ENCODE assay signal across 8 mouse cellular contexts in genomic region chr4:155803340-155804041, GRCm38 (mm10). TPM values are rescaled to one million over a fixed set of nuclear protein-coding genes. Genes with fewer than 3 reads are reported as not detected.
A peak's percentile ranks its signal among the peaks of the same experiment; 100 is the strongest.
DNase-seq lines count a peak whose midpoint lies in the region; ATAC-seq and TF ChIP-seq lines count a peak whose summit lies in the region.

No protein-coding gene starts in this region.

- H3K36me3 ChIP-seq in hindbrain, postnatal 0 days (ENCODE audit: insufficient read depth, low read length) = peaks cover 13% of the 10 kb centered on the region

- peaks cover 7% of the 10 kb centered on the region; the same call in 1 of the 2 replicates for H3K4me1 ChIP-seq in hindbrain, postnatal 0 days (ENCODE audit: insufficient read depth, low read length)

- peak overlapping the region; percentile 89 for H3K4me3 ChIP-seq in hindbrain, postnatal 0 days (ENCODE audit: low read length)
- peak overlapping the region; percentile 88 for H3K4me3 ChIP-seq in left cerebral cortex, adult 2 months

- H3K9me3 ChIP-seq in hindbrain, postnatal 0 days (ENCODE audit: low read length) = no peaks in the 10 kb centered on the region

- ATAC-seq in hindbrain, postnatal 0 days = peak; percentile 98
- ATAC-seq in megakaryocyte, adult 5-6 weeks (ENCODE audit: poor library complexity, severe bottlenecking) = peak; percentile 100

- no peaks in the 10 kb centered on the region for H3K27me3 ChIP-seq in hindbrain, postnatal 0 days (ENCODE audit: insufficient read depth, low read length)

- WGBS in hindbrain, postnatal 0 days = under 1% methylated on average over 58 of the region's 58 CpGs

- intact Hi-C loops in left cerebral cortex, adult 2 months (cut with DNase I) = loop anchor here (1.0 kb wide), 1 partner anchor 28 kb away; the partner anchor contains the start of gene Aurkaip1

- no peak; the same call in 1 of the 2 replicates for TF ChIP-seq CTCF in hindbrain, postnatal 0 days (IDR thresholded peaks at IDR 0.05; ENCODE audit: low read depth)
- TF ChIP-seq CTCF in left cerebral cortex, adult 2 months (IDR thresholded peaks at IDR 0.05) = no peak

- H3K27ac ChIP-seq in hindbrain, postnatal 0 days = peak overlapping the region; percentile 71; the same call in 1 of the 2 replicates
- peak overlapping the region; percentile 81 for H3K27ac ChIP-seq in left cerebral cortex, adult 2 months

- peak overlapping the region; percentile 64 for H3K4me2 ChIP-seq in hindbrain, postnatal 0 days (ENCODE audit: low read depth, low read length)

- peak overlapping the region; percentile 77 for H3K9ac ChIP-seq in hindbrain, postnatal 0 days (replicated peaks; ENCODE audit: low read length)

- DNase-seq in T-cell, adult 2 months (ENCODE audit: low spot score) = peak; percentile 95
- peak; percentile 96 to 99 for DNase-seq in cerebellum, postnatal 36 days
- DNase-seq in gastrocnemius, adult 18-20 months (ENCODE audit: low spot score) = peak; percentile 97
- DNase-seq in hindbrain, postnatal 0 days (ENCODE audit: low spot score) = peak; percentile 97
- peak; percentile 94 to 97 for DNase-seq in left cerebral cortex, adult 2 months (ENCODE audit: extremely low spot score in 1 of 2, low spot score in 2 of 2)
- DNase-seq in right cerebral cortex, adult 2 months (ENCODE audit: low spot score in 2 of 2) = peak; percentile 95 to 97
- peak; percentile 96 for DNase-seq in urinary bladder, postnatal 14 days (ENCODE audit: low spot score)

RNA-seq across cellular contexts. Expression of gene Mrpl20, which starts 0.8 kb away (rescaled TPM):
- 10 to 100 TPM; 50.3 to 54.0 TPM for total RNA-seq in gastrocnemius, adult 18-20 months (2021)
- total RNA-seq in hindbrain, postnatal 0 days (2014; rRNA removed) = 75.4 and 87.5 TPM in 2 replicates
- 303 and 310 TPM in 2 replicates for polyA plus RNA-seq in hindbrain, postnatal 0 days (2015; fragmentation: Nextera tagmentation; extraction: Ambion mirVana)
- 10 to 100 TPM; 82.7 to 84.8 TPM for total RNA-seq in left cerebral cortex, adult 2 months (2021)
- total RNA-seq in megakaryocyte, adult 5-6 weeks (2015) = 131 and 139 TPM in 2 replicates
- 49.5 and 50.2 TPM in 2 replicates for total RNA-seq in megakaryocyte, adult 5-6 weeks (2017)

RNA-seq across cellular contexts. Expression of gene Ccnl2, which starts 8.8 kb away (rescaled TPM):
- total RNA-seq in gastrocnemius, adult 18-20 months (2021) = 10 to 100 TPM; 15.4 to 18.3 TPM
- 57.6 and 80.2 TPM in 2 replicates for total RNA-seq in hindbrain, postnatal 0 days (2014; rRNA removed)
- polyA plus RNA-seq in hindbrain, postnatal 0 days (2015; fragmentation: Nextera tagmentation; extraction: Ambion mirVana) = 82.6 and 90.6 TPM in 2 replicates
- total RNA-seq in left cerebral cortex, adult 2 months (2021) = 10 to 100 TPM; 74.8 to 83.4 TPM
- 65.8 and 69.8 TPM in 2 replicates for total RNA-seq in megakaryocyte, adult 5-6 weeks (2015)
- 93.7 and 95.6 TPM in 2 replicates for total RNA-seq in megakaryocyte, adult 5-6 weeks (2017)

RNA-seq across cellular contexts. Expression of gene Ankrd65, which starts 13.3 kb away (rescaled TPM):
- total RNA-seq in gastrocnemius, adult 18-20 months (2021) = not detected
- not detected in 2 replicates for total RNA-seq in hindbrain, postnatal 0 days (2014; rRNA removed)
- polyA plus RNA-seq in hindbrain, postnatal 0 days (2015; fragmentation: Nextera tagmentation; extraction: Ambion mirVana) = not detected in 2 replicates
- total RNA-seq in left cerebral cortex, adult 2 months (2021) = under 1 TPM in 1 of 2 experiments, not detected in 1; 0.29 TPM
- total RNA-seq in megakaryocyte, adult 5-6 weeks (2015) = not detected in 2 replicates
- not detected in 2 replicates for total RNA-seq in megakaryocyte, adult 5-6 weeks (2017)

RNA-seq across cellular contexts. Expression of gene Tmem88b, which starts 17.8 kb away (rescaled TPM):
- under 1 TPM; 0.39 to 0.47 TPM for total RNA-seq in gastrocnemius, adult 18-20 months (2021)
- 0.86 and 2.3 TPM in 2 replicates for total RNA-seq in hindbrain, postnatal 0 days (2014; rRNA removed)
- 1.0 and 1.2 TPM in 2 replicates for polyA plus RNA-seq in hindbrain, postnatal 0 days (2015; fragmentation: Nextera tagmentation; extraction: Ambion mirVana)
- 10 to 100 TPM; 16.4 to 16.8 TPM for total RNA-seq in left cerebral cortex, adult 2 months (2021)
- 0.07 TPM in 1 of 2 replicates, not detected in the other for total RNA-seq in megakaryocyte, adult 5-6 weeks (2015)
- not detected in 2 replicates for total RNA-seq in megakaryocyte, adult 5-6 weeks (2017)

RNA-seq across cellular contexts. Expression of gene Aurkaip1, which starts 27.6 kb away (rescaled TPM):
- total RNA-seq in gastrocnemius, adult 18-20 months (2021) = 10 to 100 TPM; 79.5 to 82.6 TPM
- total RNA-seq in hindbrain, postnatal 0 days (2014; rRNA removed) = 110 and 143 TPM in 2 replicates
- 162 and 175 TPM in 2 replicates for polyA plus RNA-seq in hindbrain, postnatal 0 days (2015; fragmentation: Nextera tagmentation; extraction: Ambion mirVana)
- 100 to 1,000 TPM in 1 of 2 experiments, 10 to 100 TPM in 1; 98.5 to 101 TPM for total RNA-seq in left cerebral cortex, adult 2 months (2021)
- 99.7 and 101 TPM in 2 replicates for total RNA-seq in megakaryocyte, adult 5-6 weeks (2015)
- total RNA-seq in megakaryocyte, adult 5-6 weeks (2017) = 131 and 143 TPM in 2 replicates

Comparison
In these comparisons a context has a peak if more than half of its experiments do, and no peak if none do; other contexts are left out.
1. Peak in every context shown above with its lines: DNase-seq, ATAC-seq, H3K4me3 ChIP-seq and H3K27ac ChIP-seq.